Comparison of ENCODE assay signal across 7 mouse cellular contexts in the genomic region with DNA sequence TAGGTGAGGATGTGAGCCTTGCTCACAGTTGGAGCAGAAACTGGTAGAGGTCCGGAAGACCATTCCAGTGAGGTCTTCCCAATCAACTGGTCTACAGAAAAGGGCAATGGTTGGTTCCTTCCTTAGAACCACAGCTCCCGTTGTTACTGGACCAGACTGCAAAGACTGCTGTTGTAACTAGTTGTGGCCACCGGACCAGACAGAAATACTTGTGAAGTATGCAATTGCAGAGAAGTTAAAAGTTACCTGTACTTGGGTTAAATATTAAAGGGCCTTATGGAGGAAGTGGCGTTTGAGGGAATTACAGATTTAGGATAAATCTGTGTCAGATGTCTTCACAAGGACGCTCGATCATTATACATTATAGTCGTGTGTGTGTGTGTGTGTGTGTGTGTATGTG. TPM values are rescaled to one million over a fixed set of nuclear protein-coding genes. Genes with fewer than 3 reads are reported as not detected.
DNase-seq lines count a peak whose midpoint lies in the region; ATAC-seq lines count a peak whose summit lies in the region.

No protein-coding gene starts in this region.

- peaks cover 8% of the 10 kb centered on the region for H3K36me3 ChIP-seq in lung, embryonic 15.5 days
- no peaks in the 10 kb centered on the region for H3K36me3 ChIP-seq in hindbrain, embryonic 13.5 days
- H3K36me3 ChIP-seq in kidney, embryonic 16.5 days (ENCODE audit: insufficient read depth, low read length), result 0 out of 2 replicates have a peak, but pooled peaks cover 3% of the 10 kb centered on the region
- H3K36me3 ChIP-seq in midbrain, embryonic 16.5 days (ENCODE audit: control insufficient read depth, insufficient read depth, low read length), result no peaks in the 10 kb centered on the region

- H3K4me2 ChIP-seq in lung, embryonic 15.5 days, result peak overlapping the region; percentile 65
- peak overlapping the region; percentile 57; the same call in 1 of the 2 replicates for H3K4me2 ChIP-seq in hindbrain, embryonic 13.5 days
- H3K4me2 ChIP-seq in kidney, embryonic 16.5 days (replicated peaks; ENCODE audit: low read depth, low read length), result peak overlapping the region; percentile 66; the same call in 1 of the 2 replicates
- no peak overlapping the region for H3K4me2 ChIP-seq in midbrain, embryonic 16.5 days (ENCODE audit: low read length)

- no peaks in the 10 kb centered on the region for H3K9me3 ChIP-seq in lung, embryonic 15.5 days
- H3K9me3 ChIP-seq in hindbrain, embryonic 13.5 days, result no peaks in the 10 kb centered on the region
- H3K9me3 ChIP-seq in kidney, embryonic 16.5 days (ENCODE audit: low read length), result peaks cover 4% of the 10 kb centered on the region; the same call in 1 of the 2 replicates
- H3K9me3 ChIP-seq in midbrain, embryonic 16.5 days (replicated peaks; ENCODE audit: control insufficient read depth, low read length, poor library complexity, severe bottlenecking), result 0 out of 2 replicates have a peak, but pooled peaks cover 4% of the 10 kb centered on the region

- no peak for ATAC-seq in lung, embryonic 15.5 days (ENCODE audit: borderline replicate concordance, extremely low read depth, low FRiP score, low TSS enrichment)
- no peak for ATAC-seq in hindbrain, embryonic 13.5 days (ENCODE audit: low FRiP score)
- no peak for ATAC-seq in kidney, embryonic 16.5 days (ENCODE audit: low FRiP score, low TSS enrichment)
- ATAC-seq in midbrain, embryonic 16.5 days, result no peak
- ATAC-seq in activated CD4-positive, CD25-positive, alpha-beta regulatory T cell, adult 4 months, result no peak

- no peak for DNase-seq in lung, postnatal 36 days
- no peak for DNase-seq in right cerebral cortex, postnatal 25 days

- 87% methylated on average over 7 of the region's 7 CpGs for WGBS in lung, embryonic 15.5 days
- 95% methylated on average over 7 of the region's 7 CpGs for WGBS in hindbrain, embryonic 13.5 days
- WGBS in kidney, embryonic 16.5 days, result 80% methylated on average over 7 of the region's 7 CpGs
- 89% methylated on average over 7 of the region's 7 CpGs for WGBS in midbrain, embryonic 16.5 days

- H3K27ac ChIP-seq in lung, embryonic 15.5 days, result no peak overlapping the region
- H3K27ac ChIP-seq in hindbrain, embryonic 13.5 days, result no peak overlapping the region
- H3K27ac ChIP-seq in kidney, embryonic 16.5 days (ENCODE audit: low read length), result no peak overlapping the region
- H3K27ac ChIP-seq in midbrain, embryonic 16.5 days (ENCODE audit: low read length), result peak overlapping the region; percentile 97; the same call in 1 of the 2 replicates

- H3K4me3 ChIP-seq in lung, embryonic 15.5 days, result no peak overlapping the region
- peak overlapping the region; percentile 81 for H3K4me3 ChIP-seq in hindbrain, embryonic 13.5 days
- peak overlapping the region; percentile 71; the same call in 1 of the 2 replicates for H3K4me3 ChIP-seq in kidney, embryonic 16.5 days (ENCODE audit: low read length)
- peak overlapping the region; percentile 90 for H3K4me3 ChIP-seq in midbrain, embryonic 16.5 days (ENCODE audit: low read depth, low read length)

- 0 out of 2 replicates have a peak, but pooled peaks cover 5% of the 10 kb centered on the region for H3K4me1 ChIP-seq in lung, embryonic 15.5 days
- peaks cover 10% of the 10 kb centered on the region; the same call in 1 of the 2 replicates for H3K4me1 ChIP-seq in hindbrain, embryonic 13.5 days (replicated peaks)
- H3K4me1 ChIP-seq in kidney, embryonic 16.5 days (ENCODE audit: insufficient read depth, low read length), result peaks cover 7% of the 10 kb centered on the region; the same call in 1 of the 2 replicates
- peaks cover 8% of the 10 kb centered on the region for H3K4me1 ChIP-seq in midbrain, embryonic 16.5 days (ENCODE audit: control insufficient read depth, insufficient read depth, low read length)

- H3K9ac ChIP-seq in lung, embryonic 15.5 days, result no peak overlapping the region
- H3K9ac ChIP-seq in hindbrain, embryonic 13.5 days, result no peak overlapping the region
- no peak overlapping the region for H3K9ac ChIP-seq in kidney, embryonic 16.5 days (replicated peaks; ENCODE audit: low read length)
- no peak overlapping the region for H3K9ac ChIP-seq in midbrain, embryonic 16.5 days (ENCODE audit: low read depth, low read length)

- H3K27me3 ChIP-seq in lung, embryonic 15.5 days, result no peaks in the 10 kb centered on the region
- no peaks in the 10 kb centered on the region for H3K27me3 ChIP-seq in hindbrain, embryonic 13.5 days
- no peaks in the 10 kb centered on the region for H3K27me3 ChIP-seq in kidney, embryonic 16.5 days (ENCODE audit: insufficient read depth, low read length)
- no peaks in the 10 kb centered on the region for H3K27me3 ChIP-seq in midbrain, embryonic 16.5 days (ENCODE audit: control insufficient read depth, insufficient read depth, low read depth, low read length)

RNA-seq across cellular contexts. Expression of a gene that starts 0.6 kb away (rescaled TPM):
- 116 and 118 TPM in 2 replicates for polyA plus RNA-seq in lung, embryonic 15.5 days (2015; fragmentation: Nextera tagmentation; extraction: Ambion mirVana)
- polyA plus RNA-seq in hindbrain, embryonic 13.5 days (2015; fragmentation: Nextera tagmentation; extraction: Ambion mirVana), result 75.1 and 78.6 TPM in 2 replicates
- 110 and 114 TPM in 2 replicates for polyA plus RNA-seq in kidney, embryonic 16.5 days (2015; fragmentation: Nextera tagmentation; extraction: Ambion mirVana)
- 96.0 and 99.1 TPM in 2 replicates for polyA plus RNA-seq in midbrain, embryonic 16.5 days (2015; fragmentation: Nextera tagmentation; extraction: Ambion mirVana)
- 10 to 100 TPM; 22.9 to 24.4 TPM for polyA plus RNA-seq in activated CD4-positive, CD25-positive, alpha-beta regulatory T cell, adult 4 months (2017; shearing (Covaris generic))
